In the genomic region with DNA sequence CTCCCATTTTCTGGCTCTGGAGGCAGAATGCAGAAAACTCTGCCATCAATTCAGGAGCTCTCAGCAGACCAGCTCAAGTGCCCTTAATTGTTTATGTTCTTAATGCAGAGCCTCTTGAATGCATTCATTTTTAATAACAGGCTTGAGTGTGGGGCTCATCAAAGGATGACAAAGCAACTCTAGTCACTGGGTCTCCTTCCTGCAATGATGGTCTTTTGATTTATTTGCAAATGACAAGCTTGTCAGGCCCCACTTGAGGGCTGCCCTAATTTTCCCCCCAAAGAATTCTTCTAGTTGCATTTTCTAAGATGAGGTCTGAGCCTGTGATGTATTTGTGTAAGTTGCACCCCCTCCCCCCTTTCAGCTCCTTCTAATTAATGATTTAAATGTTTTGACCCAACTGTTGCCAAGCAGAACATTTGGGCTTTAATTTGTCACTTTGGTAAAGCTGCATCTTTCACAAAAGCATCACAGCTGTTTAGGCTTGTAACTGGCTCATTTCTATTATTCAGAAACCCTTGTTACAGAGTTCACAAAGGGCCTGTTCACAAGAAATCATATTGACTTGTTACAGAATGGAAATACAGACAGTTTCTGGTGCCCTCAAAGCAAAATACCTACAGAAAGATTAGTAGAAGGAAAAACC, we compare ENCODE assay signal across 23 mouse cellular contexts. TPM values are rescaled to one million over a fixed set of nuclear protein-coding genes. Genes with fewer than 3 reads are reported as not detected.
A peak's percentile ranks its signal among the peaks of the same experiment; 100 is the strongest.
DNase-seq lines count a peak whose midpoint lies in the region; ATAC-seq and TF ChIP-seq lines count a peak whose summit lies in the region.
"Had no signal": no experiment of that assay in that cellular context is flagged by ENCODE, and none has a peak within 500 bp of the region (broad histone marks: within the 10 kb centered on the region; RNA-seq: fewer than 3 reads in every experiment).

No protein-coding gene starts in this region.

- no peaks in the 10 kb centered on the region for H3K36me3 ChIP-seq in embryonic facial prominence, embryonic 11.5 days (replicated peaks; ENCODE audit: control insufficient read depth, insufficient read depth, low read depth, low read length)
- peaks cover 67% of the 10 kb centered on the region for H3K36me3 ChIP-seq in embryonic facial prominence, embryonic 10.5 days (replicated peaks)
- H3K36me3 ChIP-seq in forebrain, embryonic 10.5 days (replicated peaks): peaks cover 87% of the 10 kb centered on the region
- no peaks in the 10 kb centered on the region for H3K36me3 ChIP-seq in forebrain, postnatal 0 days (ENCODE audit: insufficient read depth)
- H3K36me3 ChIP-seq in neural tube, embryonic 15.5 days: no peaks in the 10 kb centered on the region; the same call in 1 of the 2 replicates
- H3K36me3 ChIP-seq: neural tube, embryonic 13.5 days had no signal

- no peak overlapping the region for H3K27ac ChIP-seq in embryonic facial prominence, embryonic 11.5 days (replicated peaks; ENCODE audit: low read depth, low read length)
- no peak overlapping the region for H3K27ac ChIP-seq in embryonic facial prominence, embryonic 10.5 days (replicated peaks)
- peak overlapping the region; percentile 75 for H3K27ac ChIP-seq in layer of hippocampus, adult 2 months
- H3K27ac ChIP-seq in forebrain, embryonic 10.5 days: no peak overlapping the region
- no peak overlapping the region for H3K27ac ChIP-seq in forebrain, postnatal 0 days (ENCODE audit: low read depth, low read length)
- H3K27ac ChIP-seq in neural tube, embryonic 15.5 days (replicated peaks): no peak overlapping the region
- H3K27ac ChIP-seq: hindbrain, embryonic 15.5 days; left cerebral cortex, adult 2 months; neural tube, embryonic 13.5 days had no signal

- TF ChIP-seq CTCF in layer of hippocampus, adult 2 months (conservative IDR thresholded peaks at IDR 0.05): no peak
- TF ChIP-seq CTCF in forebrain, postnatal 0 days (IDR thresholded peaks at IDR 0.05; ENCODE audit: low read depth): no peak

- no peaks in the 10 kb centered on the region; the same call in 1 of the 2 replicates for H3K4me1 ChIP-seq in embryonic facial prominence, embryonic 11.5 days (ENCODE audit: control insufficient read depth, insufficient read depth, low read length)
- H3K4me1 ChIP-seq in embryonic facial prominence, embryonic 10.5 days: peaks cover 51% of the 10 kb centered on the region
- H3K4me1 ChIP-seq in forebrain, embryonic 10.5 days: peaks cover 58% of the 10 kb centered on the region
- peaks cover 5% of the 10 kb centered on the region; the same call in 1 of the 2 replicates for H3K4me1 ChIP-seq in forebrain, postnatal 0 days (ENCODE audit: insufficient read depth)
- H3K4me1 ChIP-seq in neural tube, embryonic 15.5 days: peaks cover 31% of the 10 kb centered on the region
- H3K4me1 ChIP-seq: heart, embryonic 12.5 days had no signal

- DNase-seq in embryonic facial prominence, embryonic 11.5 days (ENCODE audit: low spot score): no peak
- no peak for DNase-seq in embryonic facial prominence, embryonic 10.5 days (ENCODE audit: low spot score)
- no peak for DNase-seq in layer of hippocampus, adult 2 months (ENCODE audit: low spot score in 2 of 2)
- DNase-seq in layer of hippocampus, postnatal 14 days (ENCODE audit: low spot score in 2 of 2): no peak
- DNase-seq in forebrain, embryonic 10.5 days (ENCODE audit: extremely low spot score, low spot score): peak; percentile 14
- DNase-seq in forebrain, postnatal 0 days: no peak
- no peak for DNase-seq in embryo, embryonic 10.5 days (ENCODE audit: low spot score)
- DNase-seq: adrenal gland, adult 8-10 months; cerebellum, postnatal 14 days; heart, adult 11 months; heart, postnatal 14 days; kidney, adult 18-20 months; kidney, postnatal 25 days; left cerebral cortex, postnatal 4 days; liver; lung, postnatal 14 days; right cerebral cortex, postnatal 14 days had no signal

- 0 out of 2 replicates have a peak, but pooled peaks have one; percentile 56 for ATAC-seq in embryonic facial prominence, embryonic 11.5 days (replicated peaks; ENCODE audit: insufficient number of reproducible peaks, low FRiP score, low TSS enrichment, low read depth)
- ATAC-seq in forebrain, postnatal 0 days: peak; percentile 29; the same call in 1 of the 2 replicates
- ATAC-seq in neural tube, embryonic 15.5 days (ENCODE audit: low FRiP score): no peak

- H3K9me3 ChIP-seq in embryonic facial prominence, embryonic 11.5 days (replicated peaks; ENCODE audit: control insufficient read depth, low read length): no peaks in the 10 kb centered on the region
- no peaks in the 10 kb centered on the region for H3K9me3 ChIP-seq in embryonic facial prominence, embryonic 10.5 days
- H3K9me3 ChIP-seq in forebrain, embryonic 10.5 days: no peaks in the 10 kb centered on the region
- no peaks in the 10 kb centered on the region for H3K9me3 ChIP-seq in forebrain, postnatal 0 days (ENCODE audit: low read length)
- H3K9me3 ChIP-seq in neural tube, embryonic 15.5 days (replicated peaks): no peaks in the 10 kb centered on the region
- H3K9me3 ChIP-seq: heart, embryonic 12.5 days; hindbrain, embryonic 15.5 days; megakaryocyte, embryonic 14.5 days; neural tube, embryonic 13.5 days had no signal

- H3K27me3 ChIP-seq in embryonic facial prominence, embryonic 11.5 days (ENCODE audit: control insufficient read depth, insufficient read depth, low read length): no peaks in the 10 kb centered on the region
- peaks cover 15% of the 10 kb centered on the region; the same call in 1 of the 2 replicates for H3K27me3 ChIP-seq in embryonic facial prominence, embryonic 10.5 days (replicated peaks; ENCODE audit: low read depth, poor library complexity, severe bottlenecking)
- H3K27me3 ChIP-seq in forebrain, embryonic 10.5 days (ENCODE audit: poor library complexity, severe bottlenecking): peaks cover 24% of the 10 kb centered on the region
- no peaks in the 10 kb centered on the region for H3K27me3 ChIP-seq in forebrain, postnatal 0 days (ENCODE audit: insufficient read depth, low read length)
- H3K27me3 ChIP-seq in neural tube, embryonic 15.5 days (replicated peaks): no peaks in the 10 kb centered on the region
- H3K27me3 ChIP-seq: hindbrain, embryonic 15.5 days; megakaryocyte, embryonic 14.5 days; neural tube, embryonic 13.5 days had no signal

- no peak overlapping the region for H3K4me3 ChIP-seq in embryonic facial prominence, embryonic 11.5 days (ENCODE audit: low read depth, low read length)
- no peak overlapping the region for H3K4me3 ChIP-seq in embryonic facial prominence, embryonic 10.5 days
- no peak overlapping the region for H3K4me3 ChIP-seq in layer of hippocampus, adult 2 months
- no peak overlapping the region for H3K4me3 ChIP-seq in forebrain, embryonic 10.5 days
- H3K4me3 ChIP-seq in forebrain, postnatal 0 days (ENCODE audit: low read depth, low read length): no peak overlapping the region
- no peak overlapping the region for H3K4me3 ChIP-seq in neural tube, embryonic 15.5 days (replicated peaks)
- H3K4me3 ChIP-seq: heart, embryonic 12.5 days; hindbrain, embryonic 15.5 days; left cerebral cortex, adult 2 months; megakaryocyte, embryonic 14.5 days; neural tube, embryonic 13.5 days had no signal

- H3K9ac ChIP-seq in embryonic facial prominence, embryonic 11.5 days (replicated peaks; ENCODE audit: low read length): no peak overlapping the region
- H3K9ac ChIP-seq in forebrain, postnatal 0 days: no peak overlapping the region
- no peak overlapping the region for H3K9ac ChIP-seq in neural tube, embryonic 15.5 days (replicated peaks)
- H3K9ac ChIP-seq: heart, embryonic 12.5 days; hindbrain, embryonic 15.5 days; neural tube, embryonic 13.5 days had no signal

- no peak overlapping the region for H3K4me2 ChIP-seq in embryonic facial prominence, embryonic 11.5 days (ENCODE audit: low read depth, low read length)
- H3K4me2 ChIP-seq in forebrain, postnatal 0 days (ENCODE audit: low read depth): no peak overlapping the region
- no peak overlapping the region for H3K4me2 ChIP-seq in neural tube, embryonic 15.5 days
- H3K4me2 ChIP-seq: heart, embryonic 12.5 days; hindbrain, embryonic 15.5 days; neural tube, embryonic 13.5 days had no signal

RNA-seq across cellular contexts. Expression of a gene that starts 18.3 kb away (rescaled TPM):
- 40.1 and 40.9 TPM in 2 replicates for polyA plus RNA-seq in embryonic facial prominence, embryonic 11.5 days (2014; fragmentation: Nextera tagmentation; extraction: Ambion mirVana)
- 33.7 and 34.0 TPM in 2 replicates for polyA plus RNA-seq in embryonic facial prominence, embryonic 10.5 days (2016; fragmentation: Nextera tagmentation; extraction: Ambion mirVana)
- total RNA-seq in layer of hippocampus, adult 2 months (2021): 10 to 100 TPM; 77.1 to 87.0 TPM
- total RNA-seq in layer of hippocampus, postnatal 14 days (2021): 10 to 100 TPM; 59.1 to 60.4 TPM
- polyA plus RNA-seq in forebrain, embryonic 10.5 days (2016; fragmentation: Nextera tagmentation; extraction: Ambion mirVana): 39.2 and 39.8 TPM in 2 replicates
- 76.8 and 83.0 TPM in 2 replicates for total RNA-seq in forebrain, postnatal 0 days (2014; rRNA removed)
- 27.4 and 28.8 TPM in 2 replicates for polyA plus RNA-seq in forebrain, postnatal 0 days (2015; fragmentation: Nextera tagmentation; extraction: Ambion mirVana)
- 25.3 and 27.8 TPM in 2 replicates for polyA plus RNA-seq in neural tube, embryonic 15.5 days (2015; fragmentation: Nextera tagmentation; extraction: Ambion mirVana)
